Mouse (Mus musculus) heart, embryonic 14.5 days (tissue): ENCODE measurements around the gene Cep97. TPM values are rescaled to one million over a fixed set of nuclear protein-coding genes. Genes with fewer than 3 reads are reported as not detected.
"Not testable (repeated sequence)": the region's sequence is repeated elsewhere in the genome, so short reads cannot be mapped to it uniquely, and the experiment has no call there.

Source experiments
- ATAC-seq: fragments of 200-750 bp; cut with Nextera tagmentation; 2 replicates; pipeline ENCODE4 v1.8.0; 2017; ENCODE audit warnings: low read depth, moderate TSS enrichment; ENCODE audit not compliant: insufficient number of reproducible peaks, insufficient read depth, low FRiP score
- H3K27ac ChIP-seq, 2 experiments: fragments of 200-500 bp in 1 of 2; fragments of 300-500 bp in 1 of 2; sonication (generic) in 1 of 2; replicated peaks in 1 of 2; 2 replicates each; pipeline ENCODE4 v1.5.1; 2012 to 2014; ENCODE audit warnings: low read depth in 2 of 2, low read length in 2 of 2, control low read depth in 1 of 2, mild to moderate bottlenecking in 1 of 2, mixed read lengths in 1 of 2; ENCODE audit not compliant: control insufficient read depth in 1 of 2, insufficient read depth in 1 of 2
- H3K27me3 ChIP-seq: fragments of 300-500 bp; sonication (generic); 2 replicates; pipeline ENCODE4 v1.6.1; 2014; ENCODE audit warnings: mild to moderate bottlenecking, low read length, control low read depth; ENCODE audit not compliant: control insufficient read depth, insufficient read depth
- H3K36me3 ChIP-seq: fragments of 300-500 bp; sonication (generic); 2 replicates; pipeline ENCODE4 v1.6.1; 2014; ENCODE audit warnings: mild to moderate bottlenecking, control low read depth, low read length, mixed read lengths; ENCODE audit not compliant: control insufficient read depth, insufficient read depth
- H3K4me1 ChIP-seq, 2 experiments: fragments of 200-500 bp in 1 of 2; fragments of 300-500 bp in 1 of 2; sonication (generic) in 1 of 2; 2 replicates each; pipeline ENCODE4 v1.6.1; 2012 to 2014; ENCODE audit warnings: low read length in 2 of 2, control low read depth in 1 of 2, mixed read lengths in 1 of 2; ENCODE audit not compliant: control insufficient read depth in 2 of 2, insufficient read depth in 2 of 2
- H3K4me2 ChIP-seq: fragments of 300-500 bp; sonication (generic); 2 replicates; pipeline ENCODE4 v1.6.1; 2014; ENCODE audit warnings: mild to moderate bottlenecking, low read length
- H3K4me3 ChIP-seq, 2 experiments: fragments of 200-500 bp in 1 of 2; fragments of 300-500 bp in 1 of 2; sonication (generic) in 1 of 2; 2 replicates each; pipeline ENCODE4 v1.5.1; 2012 to 2014; ENCODE audit warnings: low read length in 2 of 2, mild to moderate bottlenecking in 2 of 2, control low read depth in 1 of 2, low read depth in 1 of 2, moderate library complexity in 1 of 2; ENCODE audit not compliant: control insufficient read depth in 1 of 2, insufficient read depth in 1 of 2
- H3K9ac ChIP-seq: fragments of 300-500 bp; sonication (generic); 2 replicates; pipeline ENCODE4 v1.6.1; 2014; ENCODE audit warnings: mild to moderate bottlenecking, low read length
- H3K9me3 ChIP-seq: fragments of 300-500 bp; sonication (generic); 2 replicates; pipeline ENCODE4 v1.6.1; 2016; ENCODE audit warnings: low read length, control low read depth; ENCODE audit not compliant: control insufficient read depth
- WGBS: fragments of 180-500 bp; shearing (Covaris S2); extraction: QIAGEN DNeasy Blood & Tissue Kit; methylation state at CpG from one replicate; pipeline ENCODE4 v1.1.7; 2014; 5-methylcytosine and 5-hydroxymethylcytosine counted together
- polyA plus RNA-seq: library from polyadenylated mRNA; unstranded; fragments of >200 nt; fragmentation: Nextera tagmentation; extraction: Ambion mirVana; gene quantifications from 2 replicates; pipeline ENCODE4 v1.2.1, GENCODE M21; 2014

The Cep97 gene
- polyA plus RNA-seq, 1 experiment from 2014 or later = 11.8 TPM

- WGBS = 86% methylated on average over 5 of the region's 5 CpGs
- H3K4me2 ChIP-seq = no peak overlapping the region
- no peak overlapping the region for H3K9ac ChIP-seq
- H3K36me3 ChIP-seq = peaks cover 55% of the 10 kb centered on the region
- no peak overlapping the region for H3K4me3 ChIP-seq
- H3K27me3 ChIP-seq = no peaks in the 10 kb centered on the region
- no peak for ATAC-seq
- no peak overlapping the region for H3K27ac ChIP-seq
- peaks cover 0 to 18% of the 10 kb centered on the region in 2 experiments; a peak in 3 of 4 replicates for H3K4me1 ChIP-seq
- H3K9me3 ChIP-seq = no peaks in the 10 kb centered on the region
These were observed 35.8 kb upstream of the Cep97 start for GRCm38 (mm10) chr16:55970416-55970815.

DNA sequence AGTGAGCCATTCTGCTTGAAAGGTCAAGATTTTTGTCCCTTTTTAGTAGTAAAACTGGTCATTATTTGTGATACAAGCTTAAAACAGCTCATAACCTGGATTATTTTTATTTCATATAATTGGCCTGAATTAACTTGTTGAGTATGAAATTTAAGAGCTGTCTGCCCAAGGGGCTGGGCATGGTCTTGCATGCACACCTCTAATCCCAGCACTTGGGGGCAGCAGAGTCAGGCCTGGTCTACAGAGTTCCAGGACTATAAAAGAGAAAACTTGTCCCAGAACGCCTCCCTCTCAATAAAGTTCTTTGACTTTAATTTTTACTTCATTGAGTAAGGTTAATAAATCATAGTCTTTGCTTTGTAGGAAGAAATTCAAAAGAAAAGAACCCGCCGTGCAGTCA lies 34.5 kb upstream of the Cep97 start:
- Histone ChIP-seq H3K4me1 (peaks cover 0 to 14% of the 10 kb centered on the region in 2 experiments; a peak in 3 of 4 replicates), H3K4me2 (no peak overlapping the region), H3K9me3 (no peaks in the 10 kb centered on the region), H3K36me3 (peaks cover 55% of the 10 kb centered on the region), H3K9ac (no peak overlapping the region), H3K4me3 (no peak overlapping the region), H3K27ac (no peak overlapping the region), H3K27me3 (no peaks in the 10 kb centered on the region)
- no peak for ATAC-seq
- 87% methylated on average over 3 of the region's 3 CpGs for WGBS

DNA sequence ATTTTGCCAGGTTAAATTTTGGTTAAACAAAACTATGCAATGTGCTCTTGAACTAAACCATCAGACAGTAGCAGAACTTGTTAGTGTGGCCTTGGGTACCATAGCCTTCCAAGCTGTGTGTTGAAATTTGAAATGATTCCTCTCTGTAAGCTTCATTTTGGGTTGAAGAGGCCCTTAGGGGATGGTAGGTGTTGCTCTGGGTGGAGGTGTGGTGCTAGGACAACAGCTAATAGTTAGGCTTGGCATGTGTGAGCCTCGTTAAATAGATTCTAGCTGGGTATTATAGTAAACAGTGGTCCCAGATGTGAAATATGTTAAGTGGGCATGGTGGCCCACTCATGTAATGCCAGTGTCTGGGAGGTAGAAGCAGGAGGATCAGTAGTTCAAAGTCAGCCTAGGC lies 32.6 kb upstream of the Cep97 start:
- Histone ChIP-seq H3K9ac (peak overlapping the region; percentile 97), H3K36me3 (peaks cover 47% of the 10 kb centered on the region), H3K9me3 (no peaks in the 10 kb centered on the region), H3K27ac (no peak overlapping the region), H3K4me1 (peaks cover 0 to 8% of the 10 kb centered on the region in 2 experiments; a peak in 3 of 4 replicates), H3K27me3 (no peaks in the 10 kb centered on the region), H3K4me3 (peak overlapping the region; percentile 89 to 91; a peak in 3 of 4 replicates), H3K4me2 (peak overlapping the region; percentile 86)
- 14% methylated on average over 1 of the region's 1 CpGs for whole genome bisulfite sequencing
- no peak for ATAC-seq

DNA sequence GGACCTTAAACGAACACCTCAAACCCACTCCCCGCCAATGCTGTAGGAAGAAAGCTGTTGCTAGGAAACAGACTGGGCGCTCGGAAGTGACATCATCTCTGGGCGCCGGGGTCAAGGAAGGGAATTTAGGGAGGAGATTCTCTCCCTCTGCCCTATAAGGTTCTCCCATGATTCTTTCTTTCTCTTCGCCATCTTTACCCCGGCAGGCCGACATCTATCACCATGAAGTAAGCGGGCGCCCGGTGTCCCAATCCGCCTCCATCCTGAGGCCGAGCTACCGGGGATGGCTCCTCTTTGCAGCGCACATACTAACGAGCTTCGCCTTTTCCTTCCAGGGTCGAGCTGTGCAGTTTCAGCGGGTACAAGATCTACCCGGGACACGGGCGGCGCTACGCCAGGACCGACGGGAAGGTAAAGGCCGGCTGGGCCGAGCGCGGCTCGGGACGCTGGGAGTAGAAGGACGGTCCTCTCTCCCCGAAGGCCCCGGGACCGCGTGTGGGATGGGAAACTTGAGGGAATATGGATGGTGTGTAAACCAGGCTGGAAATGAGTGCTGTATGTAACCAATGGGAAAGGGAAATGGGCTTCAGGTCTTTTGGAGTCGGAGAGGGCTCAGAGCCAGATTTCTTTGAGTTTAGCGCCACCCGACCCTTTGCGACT lies 31.7 kb upstream of the Cep97 start, which contains the start of gene Rpl24:
TSS of gene Rpl24 (plus strand) at position 64 of the 660 bp plus-strand sequence.
- ATAC-seq = peak; percentile 86
- under 1% methylated on average over 42 of the region's 42 CpGs for WGBS
- H3K4me1 ChIP-seq = peaks cover 0 to 8% of the 10 kb centered on the region in 2 experiments; a peak in 3 of 4 replicates

DNA sequence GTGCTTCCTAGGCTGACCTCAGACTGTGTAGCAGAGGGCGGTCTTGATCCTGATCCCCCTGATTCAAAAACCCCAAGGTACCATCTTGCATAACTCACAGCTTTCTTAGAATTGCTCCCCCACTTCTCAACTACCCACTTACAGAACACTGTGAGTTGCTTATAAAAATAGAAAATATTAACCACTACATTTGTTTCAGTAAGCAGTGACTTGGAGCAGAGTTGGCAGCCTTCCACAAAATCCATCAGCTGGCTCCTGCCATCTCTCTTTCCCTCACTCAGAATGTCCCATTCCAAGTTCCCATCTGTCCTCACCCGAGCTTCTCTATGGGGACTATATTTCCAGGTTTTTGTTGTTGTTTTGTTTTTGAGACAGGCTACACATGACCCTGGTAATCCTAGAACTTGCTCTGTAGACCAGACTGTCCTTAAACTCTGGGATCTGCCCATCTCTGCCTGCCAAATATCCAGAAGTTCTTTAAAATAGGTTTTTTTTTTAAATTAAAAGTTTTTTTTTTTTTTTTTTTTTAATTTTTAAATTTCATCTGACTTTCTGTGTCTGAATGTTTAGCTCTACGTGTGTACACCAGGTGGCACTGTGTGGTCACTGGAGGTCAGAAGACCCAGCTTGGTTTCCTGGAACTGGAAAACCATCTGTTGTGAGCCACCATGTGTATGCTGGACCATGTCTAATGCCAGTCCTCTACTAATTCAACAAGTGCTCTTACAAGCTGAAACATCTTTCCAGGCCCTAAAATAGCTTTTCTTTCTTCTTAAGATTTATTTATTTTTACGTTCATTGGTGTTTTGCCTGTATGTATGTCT lies 29.7 kb upstream of the Cep97 start:
- Histone ChIP-seq H3K9ac (no peak overlapping the region), H3K27ac (no peak overlapping the region), H3K27me3 (no peaks in the 10 kb centered on the region), H3K36me3 (peaks cover 18% of the 10 kb centered on the region), H3K4me3 (no peak overlapping the region), H3K4me2 (no peak overlapping the region), H3K9me3 (no peaks in the 10 kb centered on the region), H3K4me1 (peaks cover 0 to 8% of the 10 kb centered on the region in 2 experiments; a peak in 3 of 4 replicates)
- ATAC-seq = no peak
- 52% methylated on average over 4 of the region's 4 CpGs for WGBS

More for the DNA sequence above, 31.7 kb upstream of the Cep97 start, which contains the start of gene Rpl24:
- Histone ChIP-seq H3K4me2 (peak within 1 kb of the TSS; percentile 86), H3K36me3 (peaks cover 38% of the 10 kb centered on the region), H3K4me3 (peak within 1 kb of the TSS; percentile 89 to 91), H3K27me3 (no peaks in the 10 kb centered on the region), H3K27ac (peak within 1 kb of the TSS; percentile 88), H3K9ac (peak within 1 kb of the TSS; percentile 97), H3K9me3 (no peaks in the 10 kb centered on the region)

- not testable (repeated sequence) for H3K9me3 ChIP-seq, H3K27ac ChIP-seq, H3K9ac ChIP-seq, ATAC-seq, H3K36me3 ChIP-seq, H3K4me1 ChIP-seq, H3K27me3 ChIP-seq, H3K4me2 ChIP-seq, H3K4me3 ChIP-seq
- 88% methylated on average over 6 of the region's 11 CpGs for WGBS
These were observed 28.4 kb upstream of the Cep97 start for GRCm38 (mm10) chr16:55963068-55963467.

GRCm38 (mm10) chr16:55954196-55954595 lies 19.5 kb upstream of the Cep97 start:
- H3K4me2 ChIP-seq, H3K4me3 ChIP-seq, H3K36me3 ChIP-seq, H3K27ac ChIP-seq, H3K9me3 ChIP-seq, H3K27me3 ChIP-seq, H3K4me1 ChIP-seq, ATAC-seq, H3K9ac ChIP-seq: not testable (repeated sequence)
- 87% methylated on average over 9 of the region's 9 CpGs for WGBS
